Mouse (Mus musculus) layer of hippocampus, postnatal 10 days (tissue): Measurements from ENCODE around the gene Tnfrsf21. TPM values are rescaled to one million over a fixed set of nuclear protein-coding genes. Genes with fewer than 3 reads are reported as not detected.
A peak's percentile ranks its signal among the peaks of the same experiment; 100 is the strongest.

ENCODE experiments used
- DNase-seq, 2 experiments: peaks; one replicate each; pipeline ENCODE4 v3.0.0; 2021; ENCODE audit warnings: low spot score in 2 of 2
- long read RNA-seq: library from polyadenylated mRNA; stranded (forward); transcript quantifications from one replicate; pipeline ENCODE4 v2.0.0, GENCODE M21; 2023
- total RNA-seq, 2 experiments: library from RNA; stranded (reverse); gene quantifications; 2 replicates each; pipeline ENCODE4 v1.2.3; 2021

The Tnfrsf21 gene
- 10 to 100 TPM; 97.8 to 98.5 TPM for total RNA-seq
- long read RNA-seq, transcript Tnfrsf21-201 (6 exons, 3,627 nt), result major isoform, 43 of 58 reads
- long read RNA-seq, partial matches to known transcripts, result 11 of 58 reads
- long read RNA-seq, other reads (novel, unspliced or antisense), result 4 of 58 reads

DNA sequence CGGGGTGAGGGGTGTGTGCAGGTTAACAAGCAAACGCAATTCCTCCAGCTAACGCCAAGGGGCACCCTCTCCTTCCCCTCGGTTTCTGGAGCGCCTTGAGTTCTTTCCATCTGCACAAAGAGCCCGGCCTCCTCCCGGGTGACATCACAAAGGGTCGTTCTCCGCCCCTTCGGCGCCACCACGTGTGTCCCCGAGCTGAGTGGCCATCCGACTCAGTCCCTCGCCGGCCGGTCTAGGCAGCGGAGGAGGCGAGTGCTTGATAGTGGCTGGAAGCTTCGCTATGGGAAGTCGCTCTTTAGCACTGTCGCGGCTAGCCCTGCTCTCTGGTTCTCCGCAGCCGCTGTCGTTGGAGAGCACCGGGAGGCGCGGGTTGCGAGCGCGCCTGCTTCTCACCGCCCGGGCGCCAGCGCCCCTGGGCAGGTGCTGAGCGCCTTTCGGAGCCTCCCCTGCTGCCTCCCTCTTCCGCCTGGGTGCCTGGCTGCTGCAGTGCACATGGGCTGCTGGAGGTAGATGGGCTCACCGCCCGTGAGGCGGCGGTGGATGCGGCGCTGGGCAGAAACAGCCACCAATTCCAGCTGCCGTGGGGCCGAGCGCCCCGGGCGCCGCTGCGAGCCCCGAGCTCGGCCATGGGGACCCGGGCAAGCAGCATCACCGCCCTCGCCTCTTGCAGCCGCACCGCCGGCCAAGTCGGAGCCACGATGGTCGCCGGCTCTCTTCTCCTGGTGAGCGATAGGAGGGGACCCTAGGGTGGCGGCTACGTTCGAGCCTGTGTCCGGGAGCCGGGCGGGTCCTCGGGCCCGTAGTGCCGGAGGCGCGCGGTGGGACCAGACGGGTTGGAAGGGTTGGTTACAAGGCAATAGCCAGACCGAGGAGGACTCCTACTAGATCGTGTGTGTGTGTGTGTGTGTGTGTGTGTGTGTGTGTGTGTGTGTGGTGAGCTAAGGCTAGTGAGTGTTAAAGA is at the start of gene Tnfrsf21:
Tnfrsf21 (plus strand) TSS at position 185 of the 961 bp plus-strand sequence.
- DNase-seq, result peak; percentile 94 to 96

DNA sequence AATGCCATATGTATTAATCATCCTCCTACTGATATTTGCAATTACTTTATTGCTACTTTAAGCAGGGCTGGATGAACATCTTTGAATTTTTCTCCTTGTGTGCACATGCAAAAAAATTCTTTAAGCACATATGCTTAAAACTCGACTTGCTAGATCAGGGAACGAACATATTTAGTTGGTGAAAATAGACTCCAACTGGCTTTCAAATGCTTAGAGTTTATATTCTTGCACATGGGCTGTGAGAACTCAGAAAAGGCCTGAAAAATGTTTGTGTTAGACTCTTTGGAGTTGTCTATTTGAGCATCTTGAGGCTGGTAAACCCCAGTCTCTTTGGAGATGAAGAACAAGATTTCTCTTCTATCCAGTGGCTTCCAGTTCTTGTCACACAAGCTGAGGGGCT is 48.2 kb upstream of the Tnfrsf21 start:
- no peak for DNase-seq

DNA sequence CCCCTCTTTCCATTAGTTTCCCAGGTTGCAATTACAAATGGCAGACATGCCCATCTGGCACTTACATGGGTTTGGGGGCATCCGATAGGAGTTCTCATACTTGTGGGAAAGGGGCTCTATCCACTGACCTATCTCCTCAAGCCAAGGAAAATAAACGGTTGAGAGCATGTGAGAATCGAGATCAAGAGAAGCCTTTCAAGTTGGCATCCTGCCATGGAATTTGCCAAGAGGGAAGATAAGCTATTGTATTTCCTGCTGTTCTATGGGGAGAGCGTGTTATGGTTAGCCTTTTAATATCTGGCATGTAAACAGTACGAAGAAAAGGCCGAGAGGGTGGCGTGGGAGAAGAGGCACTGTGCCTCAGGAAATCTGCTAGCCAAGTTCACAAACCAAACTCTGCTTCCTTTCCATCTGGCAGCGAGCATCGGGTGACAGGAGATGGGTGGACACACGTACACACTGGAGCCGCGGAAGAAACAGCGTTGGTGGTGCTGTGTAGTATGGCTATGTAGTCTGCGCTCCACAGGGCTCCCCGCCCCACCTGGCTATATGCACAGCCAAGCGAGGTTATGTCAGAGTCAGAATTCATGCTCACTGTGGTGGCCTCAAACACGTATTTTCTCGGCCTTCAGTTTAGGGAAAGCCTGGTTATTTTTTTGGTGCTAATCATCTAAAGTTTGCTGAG is 40.9 kb upstream of the Tnfrsf21 start:
- DNase-seq, result no peak

DNA sequence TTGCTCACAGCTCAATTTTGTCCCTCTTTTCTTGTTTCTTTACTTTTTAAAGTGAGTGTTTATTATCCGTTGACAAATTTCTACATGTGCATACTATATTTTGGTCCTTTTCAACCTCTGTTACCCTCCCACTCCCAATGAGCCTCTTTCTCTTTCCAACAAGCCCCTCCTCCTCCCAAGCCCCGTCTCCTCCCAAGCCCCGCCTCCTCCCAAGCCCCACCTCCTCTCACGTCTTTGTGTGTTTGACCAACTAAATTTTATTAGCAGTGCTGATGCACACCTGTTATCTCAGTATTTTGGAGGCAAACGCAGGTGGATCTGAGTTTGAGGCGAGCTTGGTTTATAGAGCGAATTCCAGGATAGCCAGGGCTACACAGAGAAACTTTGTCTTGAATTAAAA is 38.6 kb upstream of the Tnfrsf21 start:
- DNase-seq, result no peak

DNA sequence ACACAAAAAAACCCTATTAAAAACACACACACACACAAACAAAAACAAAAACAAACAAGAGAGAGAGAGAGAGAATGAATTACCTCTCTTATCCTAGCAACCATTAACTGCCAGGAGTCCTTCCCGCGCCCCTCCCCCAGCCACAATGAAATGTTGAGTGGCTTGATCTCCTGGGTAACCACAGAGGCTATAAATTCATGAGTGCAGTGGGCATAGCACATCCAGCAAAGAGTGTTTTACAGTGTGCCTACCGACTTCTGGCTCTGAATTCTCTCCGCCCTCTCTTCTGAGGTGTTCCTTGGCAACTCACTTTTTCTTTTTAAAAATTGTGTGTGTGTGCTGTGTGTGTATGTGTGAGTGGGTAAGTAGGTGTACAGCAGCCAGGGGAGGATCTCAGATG is 38.0 kb upstream of the Tnfrsf21 start:
- no peak for DNase-seq

DNA sequence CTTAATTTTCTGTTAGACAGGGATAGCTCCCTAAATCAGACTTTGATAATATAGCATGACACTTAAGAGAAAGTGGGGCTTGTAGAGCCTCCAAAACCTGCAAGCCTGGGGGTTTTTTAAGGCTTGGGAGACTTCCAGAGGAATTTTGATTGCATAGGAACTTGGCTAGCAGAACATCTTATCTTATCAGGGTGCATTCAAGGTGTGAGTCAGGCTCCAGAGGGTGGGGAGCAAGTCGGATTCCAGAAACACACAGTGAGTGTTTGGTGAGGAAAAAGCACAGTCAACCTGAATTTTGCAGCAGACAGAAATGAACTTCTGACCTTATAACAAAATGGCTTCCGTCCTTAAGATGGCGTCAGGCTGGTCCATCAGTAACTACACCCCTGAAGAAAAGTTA is 34.5 kb upstream of the Tnfrsf21 start:
- DNase-seq, result no peak

DNA sequence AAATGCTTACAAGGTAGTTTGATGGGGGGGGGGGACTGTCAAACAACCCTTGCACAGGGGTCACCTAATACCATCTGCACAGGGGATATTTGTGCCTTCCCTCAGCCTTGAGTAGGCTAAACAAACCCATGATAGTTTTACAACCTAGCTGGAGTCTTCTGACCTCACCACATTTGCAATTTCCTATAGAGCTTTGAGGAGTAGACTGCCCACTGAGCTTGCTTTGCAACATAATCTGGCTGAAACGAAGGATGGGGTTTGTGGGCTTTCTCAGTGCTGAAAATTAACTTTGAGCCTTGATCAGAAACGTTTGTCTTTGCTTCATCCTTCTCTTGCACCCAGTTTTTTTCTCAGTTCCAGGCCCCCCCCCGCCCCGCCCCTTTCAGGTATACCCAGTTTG is 33.8 kb upstream of the Tnfrsf21 start:
- no peak for DNase-seq

DNA sequence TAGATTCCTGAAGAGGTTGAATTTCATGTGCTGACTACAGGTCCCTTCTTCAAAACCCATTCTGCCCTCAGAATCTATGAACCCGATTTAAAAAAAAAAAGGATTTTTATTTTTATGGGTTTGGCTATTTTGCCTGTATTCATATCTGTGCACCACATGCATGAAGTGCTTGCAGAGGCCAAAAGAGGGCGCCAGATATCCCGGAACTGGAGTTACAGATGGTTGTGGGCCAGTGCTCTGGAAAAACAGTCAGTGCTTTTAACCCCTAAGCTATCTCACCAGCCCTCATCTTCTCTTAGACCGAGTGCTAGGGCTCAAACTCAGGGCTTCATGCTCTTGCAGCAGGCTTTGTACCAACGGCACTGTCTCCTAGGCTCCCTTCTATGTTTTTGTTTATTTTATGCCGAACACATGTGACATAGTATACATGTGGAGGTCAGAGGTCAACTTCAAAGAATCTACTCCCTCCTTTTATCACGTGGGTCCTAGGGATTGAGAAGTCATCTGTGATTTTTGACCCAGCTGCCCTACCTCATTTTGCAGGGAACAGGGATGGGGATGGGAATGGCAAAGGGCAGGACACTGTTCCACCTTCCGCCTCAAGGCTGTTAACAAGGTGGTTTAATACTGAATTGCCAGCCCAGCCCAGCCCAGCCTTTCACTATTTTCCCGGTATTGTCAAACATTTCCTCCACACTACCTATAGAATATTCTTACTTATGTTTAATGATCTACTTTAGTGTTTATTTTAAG is 30.3 kb upstream of the Tnfrsf21 start:
- DNase-seq, result peak; percentile 37 to 38

DNA sequence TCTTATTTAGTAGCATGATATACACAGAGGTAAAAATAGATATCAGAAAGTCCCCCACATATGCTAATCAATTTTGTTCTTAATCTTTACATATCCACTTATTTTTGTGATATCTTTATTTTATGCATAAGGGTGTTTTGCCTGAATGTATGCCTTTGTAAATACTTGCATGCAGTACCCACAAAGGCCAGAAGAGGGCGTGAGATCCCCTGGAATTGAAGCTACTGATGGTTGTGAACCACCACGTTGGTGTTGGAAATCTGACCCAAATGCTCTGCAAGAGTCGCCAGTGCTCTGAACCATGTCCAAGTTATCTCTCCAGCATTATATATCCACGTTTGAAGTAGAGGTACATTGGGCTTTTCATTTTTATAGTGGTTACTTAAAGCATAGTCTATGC is 28.7 kb upstream of the Tnfrsf21 start:
- no peak for DNase-seq

DNA sequence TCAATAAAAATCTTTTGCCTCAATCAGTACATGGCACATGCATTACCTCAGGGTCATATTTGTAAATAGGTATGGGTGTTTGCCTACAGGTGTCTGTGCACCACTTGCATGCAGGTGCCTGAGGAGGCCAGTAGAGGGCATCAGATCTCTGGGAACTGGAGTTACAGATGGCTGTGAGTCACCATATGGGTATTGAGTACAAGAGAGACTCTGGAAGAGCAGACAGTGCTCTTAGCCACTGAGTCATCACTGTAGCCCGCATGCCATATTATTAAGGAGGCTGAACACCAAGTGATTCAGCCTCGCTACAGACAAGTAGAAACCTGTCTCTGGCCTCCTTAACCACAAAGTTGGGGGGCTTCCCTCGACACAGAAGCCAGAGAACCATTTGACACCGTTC is 26.4 kb upstream of the Tnfrsf21 start:
- no peak for DNase-seq

DNA sequence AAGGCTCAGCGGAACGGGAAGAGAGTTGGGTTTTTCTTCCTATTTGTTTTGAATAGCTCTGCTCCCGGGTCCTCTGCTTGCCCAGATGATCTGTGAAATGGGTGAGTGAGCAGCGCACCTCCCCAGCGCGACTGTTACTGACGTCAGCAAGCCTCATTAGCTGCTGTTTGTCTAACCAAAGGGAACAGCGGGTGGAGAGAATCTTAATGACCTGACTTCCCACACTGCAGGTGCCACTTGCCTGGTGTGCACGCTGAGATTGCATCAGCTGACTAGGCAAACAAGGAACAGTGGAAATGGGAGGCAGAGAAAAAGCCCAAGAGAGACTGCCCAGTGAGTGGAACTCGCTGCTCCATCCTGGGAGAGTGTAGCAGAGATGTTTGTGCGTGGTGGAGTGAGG is 25.2 kb upstream of the Tnfrsf21 start:
- DNase-seq, result no peak

DNA sequence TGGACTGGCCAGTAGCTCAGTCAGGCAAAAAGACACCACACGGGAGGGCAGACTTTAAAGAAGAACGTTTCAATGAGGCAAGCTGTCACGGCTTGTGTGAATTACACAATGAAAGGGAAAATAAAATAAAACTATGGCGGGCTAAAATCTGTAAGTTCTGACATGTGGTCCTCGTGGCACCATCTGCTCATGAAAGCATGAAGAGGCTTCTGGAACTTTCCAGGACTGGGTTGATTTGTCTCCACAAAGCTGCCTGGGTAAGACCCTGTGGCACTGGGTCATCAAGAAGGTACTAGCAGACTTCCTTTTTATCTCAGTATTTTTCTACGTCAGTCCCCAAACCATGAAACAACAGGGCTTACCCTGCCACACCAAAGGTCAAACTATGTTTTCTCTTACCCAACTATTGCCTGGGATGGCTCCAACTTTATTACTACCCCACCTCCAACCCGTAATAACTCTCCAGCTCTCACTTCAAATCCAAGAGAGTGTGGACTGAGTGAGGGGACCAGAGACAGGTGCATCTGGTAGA is 16.8 kb upstream of the Tnfrsf21 start:
- DNase-seq, result no peak

DNA sequence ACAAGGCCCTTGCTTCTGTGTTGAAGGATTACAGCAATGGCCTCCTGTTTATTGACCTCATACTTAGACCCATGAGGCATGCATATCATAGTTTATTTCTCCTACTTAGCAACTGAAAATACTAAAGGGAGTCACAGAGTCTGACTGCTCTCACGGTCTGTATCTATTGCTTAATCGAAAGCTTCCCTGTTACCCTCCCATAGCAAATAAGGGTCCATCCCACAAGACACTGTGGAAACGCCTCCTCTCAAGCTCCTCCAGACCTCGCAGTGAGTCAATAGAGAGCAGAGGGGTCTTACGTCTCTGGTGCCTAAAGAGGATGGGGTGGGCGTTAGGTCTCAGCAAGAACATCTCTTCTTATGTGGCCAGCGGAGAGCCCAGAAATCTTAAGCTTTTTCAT is 15.8 kb upstream of the Tnfrsf21 start:
- DNase-seq, result no peak

DNA sequence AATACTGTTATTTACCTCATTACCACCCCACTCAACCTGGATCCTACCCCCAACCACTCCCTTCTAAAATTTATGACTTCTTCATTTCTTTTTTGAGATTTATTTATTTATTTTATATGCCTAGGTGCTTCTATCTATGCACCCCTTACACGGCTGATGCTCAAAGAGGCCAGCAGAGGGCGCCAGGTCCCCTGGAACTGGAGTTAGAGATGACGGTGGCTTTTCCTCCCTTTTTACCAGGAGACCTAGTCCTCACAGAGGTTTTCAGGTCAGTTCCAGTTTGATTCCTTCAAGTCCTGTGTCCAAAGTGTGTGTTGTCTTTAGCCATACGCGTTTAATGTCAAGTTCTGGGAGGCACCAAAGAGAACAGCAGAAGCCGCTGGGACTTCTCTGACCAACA is 3.6 kb upstream of the Tnfrsf21 start:
- DNase-seq, result peak; percentile 71 to 76

DNA sequence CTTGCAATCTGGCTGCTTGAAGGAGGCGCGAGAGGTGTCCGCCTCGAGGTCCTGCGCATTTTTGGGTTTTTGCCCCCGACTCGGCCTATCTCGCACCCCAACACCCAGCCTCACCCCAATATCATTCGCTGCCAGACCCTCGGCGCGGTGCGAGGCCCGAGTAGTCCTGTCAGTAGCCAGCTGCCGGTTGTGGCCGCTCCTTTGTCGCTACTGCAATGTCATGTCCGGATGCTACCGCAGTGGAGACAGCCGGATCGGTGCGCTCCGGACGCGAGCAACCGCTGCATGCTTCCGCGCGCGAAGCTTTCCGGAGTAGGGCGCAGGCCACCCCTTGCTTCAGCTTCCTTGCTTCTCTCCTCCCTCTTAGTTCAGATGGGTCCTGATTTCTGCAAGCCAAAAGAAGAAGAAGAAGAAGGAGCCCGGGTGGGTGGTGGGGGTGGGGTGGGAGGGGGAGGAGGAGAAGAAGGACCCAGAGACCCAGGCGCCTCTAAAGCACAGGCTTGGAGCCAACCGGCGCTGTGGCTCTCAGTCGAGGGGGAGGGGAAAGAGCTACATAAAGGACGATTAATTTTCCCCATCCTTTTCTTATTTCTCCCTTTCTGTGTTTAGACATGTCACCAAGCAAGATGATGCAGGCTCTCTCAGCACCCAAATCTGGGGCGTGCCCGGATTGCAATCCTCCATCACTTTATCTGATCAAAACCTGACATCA is 1.1 kb downstream of the Tnfrsf21 start:
- DNase-seq, result peak; percentile 54 to 68

DNA sequence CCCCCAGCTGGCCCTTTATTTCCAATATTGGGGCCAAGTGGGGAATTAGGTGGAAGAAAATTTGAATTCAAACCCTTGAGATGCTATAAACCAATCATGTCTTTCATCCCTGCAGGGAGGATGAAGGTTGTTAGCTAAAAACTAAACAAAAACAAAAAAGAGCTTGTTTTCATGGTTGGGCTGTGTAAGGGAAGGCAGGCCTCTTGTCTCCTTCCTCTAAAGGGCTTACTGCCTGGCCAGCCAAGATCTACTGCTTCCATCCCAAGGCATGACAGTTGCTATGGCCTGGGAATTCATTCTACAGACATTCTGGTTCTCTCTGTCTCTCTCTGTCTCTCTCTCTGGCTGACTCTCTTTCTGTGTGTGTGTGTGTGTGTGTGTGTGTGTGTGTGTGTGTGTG is 1.7 kb downstream of the Tnfrsf21 start:
- no peak for DNase-seq

DNA sequence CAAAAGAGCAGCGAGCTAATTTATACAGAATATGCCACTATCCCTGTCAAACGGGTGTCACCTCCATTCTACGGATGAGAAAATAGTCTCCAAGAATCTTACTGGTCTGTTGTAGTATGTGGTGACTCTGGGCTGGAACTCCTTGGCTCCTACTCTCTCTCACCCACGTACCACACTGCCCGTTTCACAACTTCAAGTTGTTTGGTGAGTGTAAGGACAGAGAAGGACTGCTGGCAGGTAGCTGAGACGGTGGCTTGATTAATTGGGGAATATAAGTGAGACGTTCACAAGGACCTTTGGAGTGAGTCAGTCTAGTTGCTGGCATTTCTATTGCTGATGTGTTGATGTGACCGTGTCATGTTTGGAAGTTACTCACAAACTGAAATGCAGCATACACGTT is 3.3 kb downstream of the Tnfrsf21 start:
- no peak for DNase-seq

DNA sequence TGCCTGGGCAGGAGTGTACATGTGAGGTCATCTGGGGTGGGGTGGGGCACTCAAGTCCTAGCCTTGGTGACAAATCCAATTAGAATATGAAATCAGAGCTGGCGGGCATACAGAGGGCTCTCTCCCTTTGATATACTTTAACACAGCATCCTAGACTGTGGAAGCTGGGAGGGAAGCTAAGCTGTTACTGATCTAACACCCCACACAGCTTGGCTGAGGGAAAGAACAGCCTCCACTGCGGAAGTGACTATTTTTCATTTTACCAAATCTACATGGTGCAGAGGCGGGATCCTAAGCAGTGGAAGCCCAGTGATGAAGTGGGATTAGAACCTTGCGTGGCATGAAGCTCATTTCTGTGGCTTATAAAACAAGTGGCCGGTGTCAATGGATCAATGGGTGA is 4.7 kb downstream of the Tnfrsf21 start:
- DNase-seq, result no peak

DNA sequence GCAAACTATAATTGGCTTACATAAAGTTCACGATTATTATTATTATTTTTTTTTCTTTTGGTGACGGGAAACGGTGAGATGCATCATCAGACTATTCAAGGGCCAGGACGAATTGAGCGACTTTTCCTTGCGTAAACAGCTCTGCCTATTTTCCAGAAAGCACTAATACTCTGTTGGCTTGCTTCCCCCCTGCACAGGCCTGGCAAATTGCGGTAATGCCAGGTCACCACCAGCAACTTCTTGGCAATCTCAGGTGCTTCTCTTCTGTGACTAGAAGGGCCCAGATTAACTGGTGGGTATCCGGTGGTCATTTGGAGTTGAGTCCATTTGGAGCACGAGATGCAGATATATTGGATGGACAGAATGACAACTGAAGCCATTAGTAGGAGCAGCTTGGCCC is 5.7 kb downstream of the Tnfrsf21 start:
- DNase-seq, result no peak

DNA sequence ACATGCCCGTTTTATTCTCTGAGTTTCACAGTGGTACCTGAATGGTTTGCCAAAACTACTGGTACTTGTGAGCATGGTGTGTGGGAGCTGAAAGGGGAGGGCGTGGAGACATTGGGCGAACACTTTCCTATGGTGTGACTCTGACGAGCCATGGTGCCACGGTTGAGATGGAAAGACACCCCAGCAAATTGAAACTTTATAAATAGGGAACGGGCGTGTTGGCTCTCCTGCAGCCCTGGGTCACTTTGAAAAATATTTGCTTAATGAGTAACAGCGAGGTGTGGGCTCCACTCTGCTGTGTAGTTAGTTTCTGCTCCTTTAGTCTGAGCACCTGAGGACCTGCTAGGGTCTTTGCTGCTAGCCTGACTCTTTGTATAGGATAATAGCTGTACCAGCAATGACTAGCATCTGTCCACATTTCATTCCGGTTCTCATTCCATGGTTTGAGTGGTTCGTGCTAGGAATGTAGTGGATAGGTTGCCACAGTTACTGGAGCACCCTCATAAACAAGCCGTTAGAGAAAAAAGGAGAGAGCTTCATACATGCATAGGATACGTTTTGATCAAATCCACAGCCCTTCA is 7.4 kb downstream of the Tnfrsf21 start:
- no peak for DNase-seq
